Mouse (Mus musculus) hindbrain, embryonic 14.5 days (tissue): ENCODE data around the gene Dnah14. TPM values are rescaled to one million over a fixed set of nuclear protein-coding genes. Genes with fewer than 3 reads are reported as not detected.

Source experiments
- ATAC-seq: fragments of 200-750 bp; cut with Nextera tagmentation; 2 replicates; pipeline ENCODE4 v1.8.0; 2017; ENCODE audit warnings: moderate number of reproducible peaks, mild to moderate bottlenecking, moderate TSS enrichment, moderate library complexity; ENCODE audit not compliant: low FRiP score
- DNase-seq: peaks from one replicate; pipeline ENCODE4 v3.0.0-alpha.2; 2015; ENCODE audit warnings: low spot score
- H3K27ac ChIP-seq: fragments of 300-500 bp; sonication (generic); 2 replicates; pipeline ENCODE4 v1.5.1; 2014; ENCODE audit warnings: mild to moderate bottlenecking, moderate library complexity
- H3K27me3 ChIP-seq: fragments of 300-500 bp; sonication (generic); 2 replicates; pipeline ENCODE4 v1.6.1; 2014; ENCODE audit warnings: mild to moderate bottlenecking, low read length, mixed read lengths; ENCODE audit not compliant: control insufficient read depth, insufficient read depth
- H3K36me3 ChIP-seq: fragments of 300-500 bp; sonication (generic); replicated peaks from 2 replicates; pipeline ENCODE4 v1.6.1; 2014; ENCODE audit not compliant: control insufficient read depth, insufficient read depth
- H3K4me1 ChIP-seq: fragments of 300-500 bp; sonication (generic); replicated peaks from 2 replicates; pipeline ENCODE4 v1.6.1; 2014; ENCODE audit warnings: antibody characterized with exemption, low read length, mixed read lengths; ENCODE audit not compliant: control insufficient read depth, insufficient read depth
- H3K4me2 ChIP-seq: fragments of 300-500 bp; sonication (generic); replicated peaks from 2 replicates; pipeline ENCODE4 v1.6.1; 2014; ENCODE audit warnings: mild to moderate bottlenecking, moderate library complexity
- H3K4me3 ChIP-seq: fragments of 300-500 bp; sonication (generic); replicated peaks from 2 replicates; pipeline ENCODE4 v1.5.1; 2014; ENCODE audit warnings: mild to moderate bottlenecking, low read length
- H3K9ac ChIP-seq: fragments of 300-500 bp; sonication (generic); 2 replicates; pipeline ENCODE4 v1.6.1; 2014
- H3K9me3 ChIP-seq: fragments of 300-500 bp; sonication (generic); 2 replicates; pipeline ENCODE4 v1.6.1; 2016; ENCODE audit warnings: low read length; ENCODE audit not compliant: control insufficient read depth
- WGBS: fragments of 180-500 bp; shearing (Covaris S2); extraction: QIAGEN DNeasy Blood & Tissue Kit; methylation state at CpG from one replicate; pipeline ENCODE4 v1.1.7; 2014; 5-methylcytosine and 5-hydroxymethylcytosine counted together
- polyA plus RNA-seq: library from polyadenylated mRNA; unstranded; fragments of >200 nt; fragmentation: Nextera tagmentation; extraction: Ambion mirVana; gene quantifications from 2 replicates; pipeline ENCODE4 v1.2.1, GENCODE M21; 2014

Gene Dnah14
- polyA plus RNA-seq, 1 experiment from 2014 or later, result 0.90 TPM

GRCm38 (mm10) chr1:181589116-181589515 lies 12.8 kb downstream of the Dnah14 start:
- Histone ChIP-seq H3K4me1 (no peaks in the 10 kb centered on the region), H3K36me3 (no peaks in the 10 kb centered on the region), H3K4me2 (no peak overlapping the region), H3K27me3 (no peaks in the 10 kb centered on the region), H3K9ac (no peak overlapping the region), H3K9me3 (no peaks in the 10 kb centered on the region), H3K27ac (no peak overlapping the region), H3K4me3 (no peak overlapping the region)
- DNase-seq (no peak), ATAC-seq (no peak)
- 82% methylated on average over 6 of the region's 6 CpGs for WGBS

GRCm38 (mm10) chr1:181599376-181599775 lies 23.0 kb downstream of the Dnah14 start:
- Histone ChIP-seq H3K4me3 (no peak overlapping the region), H3K27ac (no peak overlapping the region), H3K9ac (no peak overlapping the region), H3K36me3 (no peaks in the 10 kb centered on the region), H3K4me1 (no peaks in the 10 kb centered on the region), H3K4me2 (no peak overlapping the region), H3K27me3 (no peaks in the 10 kb centered on the region), H3K9me3 (no peaks in the 10 kb centered on the region)
- DNase-seq, result no peak
- no peak for ATAC-seq
- WGBS, result 49% methylated on average over 4 of the region's 4 CpGs

GRCm38 (mm10) chr1:181611118-181611517 lies 34.8 kb downstream of the Dnah14 start:
- DNase-seq (no peak), ATAC-seq (no peak)
- Histone ChIP-seq H3K9ac (no peak overlapping the region), H3K9me3 (no peaks in the 10 kb centered on the region), H3K36me3 (no peaks in the 10 kb centered on the region), H3K4me2 (no peak overlapping the region), H3K27ac (no peak overlapping the region), H3K4me3 (no peak overlapping the region), H3K4me1 (no peaks in the 10 kb centered on the region), H3K27me3 (no peaks in the 10 kb centered on the region)
- 62% methylated on average over 3 of the region's 3 CpGs for WGBS

DNA sequence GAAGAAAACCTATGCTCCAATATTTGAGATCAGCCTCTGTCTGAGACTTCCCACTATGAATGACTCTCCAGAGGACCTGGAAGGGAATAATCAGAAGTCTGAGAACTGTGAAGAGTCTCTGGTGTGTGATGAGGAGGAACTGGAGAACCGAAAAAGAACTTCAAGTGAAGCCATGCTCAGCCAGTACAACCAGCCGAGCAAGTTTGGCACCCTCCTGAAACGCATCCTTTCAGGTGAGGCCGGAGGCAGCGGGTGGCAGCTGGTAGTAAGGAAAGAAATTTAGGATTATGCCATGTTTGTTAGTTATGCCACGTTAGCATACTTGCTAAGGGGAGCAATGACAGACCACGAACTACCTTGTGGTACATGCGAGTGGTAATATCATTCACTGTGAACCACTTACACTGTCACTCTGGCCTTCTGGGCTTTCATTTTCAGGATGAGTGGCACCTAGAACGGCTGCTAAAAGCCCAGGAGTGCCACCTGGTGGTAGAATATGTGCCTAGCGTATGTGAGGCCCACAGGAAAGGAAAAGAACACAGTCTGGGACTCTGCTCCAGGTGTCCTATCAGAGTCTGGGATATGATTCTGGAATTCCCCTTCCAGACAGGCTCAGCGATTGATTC lies 39.6 kb downstream of the Dnah14 start:
- no peak for ATAC-seq
- Histone ChIP-seq H3K4me3 (no peak overlapping the region), H3K9me3 (no peaks in the 10 kb centered on the region), H3K4me1 (no peaks in the 10 kb centered on the region), H3K9ac (no peak overlapping the region), H3K27me3 (no peaks in the 10 kb centered on the region), H3K4me2 (no peak overlapping the region), H3K27ac (no peak overlapping the region), H3K36me3 (no peaks in the 10 kb centered on the region)
- peak; percentile 85 for DNase-seq
- WGBS, result 46% methylated on average over 11 of the region's 11 CpGs

GRCm38 (mm10) chr1:181617332-181617731 lies 41.0 kb downstream of the Dnah14 start:
- Histone ChIP-seq H3K36me3 (no peaks in the 10 kb centered on the region), H3K27ac (no peak overlapping the region), H3K27me3 (no peaks in the 10 kb centered on the region), H3K4me3 (no peak overlapping the region), H3K4me1 (no peaks in the 10 kb centered on the region), H3K4me2 (no peak overlapping the region), H3K9me3 (no peaks in the 10 kb centered on the region), H3K9ac (no peak overlapping the region)
- DNase-seq (no peak), ATAC-seq (no peak)
- WGBS, result 54% methylated on average over 5 of the region's 5 CpGs

DNA sequence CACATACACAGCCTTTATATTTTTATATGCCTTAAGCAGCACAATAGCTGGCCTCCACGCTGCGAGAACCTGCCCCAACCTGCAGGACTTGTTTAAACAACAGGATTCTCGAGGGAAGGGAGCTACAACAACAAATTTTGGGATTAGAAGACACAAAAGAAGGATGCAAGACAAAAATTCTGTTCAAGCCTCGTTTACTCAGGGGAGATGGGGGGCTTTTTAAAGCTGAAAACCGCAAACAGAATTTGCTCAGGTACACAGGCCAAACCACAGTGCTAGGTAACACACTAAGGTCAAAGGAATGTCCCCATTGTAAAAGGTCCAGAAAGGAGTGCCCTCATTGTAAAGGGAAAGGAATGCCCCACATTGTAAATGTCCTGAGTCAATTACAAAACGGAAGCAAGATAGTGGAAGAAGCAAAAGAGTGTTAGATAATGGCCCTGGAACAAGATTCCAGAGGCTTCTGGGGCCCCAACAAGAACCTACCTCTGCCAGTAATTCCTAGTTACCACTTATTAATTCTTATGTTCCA lies 46.9 kb downstream of the Dnah14 start:
- no peak overlapping the region for H3K4me2 ChIP-seq
- no peak overlapping the region for H3K27ac ChIP-seq
- no peak overlapping the region for H3K4me3 ChIP-seq
- no peaks in the 10 kb centered on the region for H3K9me3 ChIP-seq
- H3K27me3 ChIP-seq, result no peaks in the 10 kb centered on the region
- no peaks in the 10 kb centered on the region for H3K36me3 ChIP-seq
- ATAC-seq, result no peak
- no peaks in the 10 kb centered on the region for H3K4me1 ChIP-seq
- no peak for DNase-seq
- WGBS, result 66% methylated on average over 6 of the region's 6 CpGs
- no peak overlapping the region for H3K9ac ChIP-seq

DNA sequence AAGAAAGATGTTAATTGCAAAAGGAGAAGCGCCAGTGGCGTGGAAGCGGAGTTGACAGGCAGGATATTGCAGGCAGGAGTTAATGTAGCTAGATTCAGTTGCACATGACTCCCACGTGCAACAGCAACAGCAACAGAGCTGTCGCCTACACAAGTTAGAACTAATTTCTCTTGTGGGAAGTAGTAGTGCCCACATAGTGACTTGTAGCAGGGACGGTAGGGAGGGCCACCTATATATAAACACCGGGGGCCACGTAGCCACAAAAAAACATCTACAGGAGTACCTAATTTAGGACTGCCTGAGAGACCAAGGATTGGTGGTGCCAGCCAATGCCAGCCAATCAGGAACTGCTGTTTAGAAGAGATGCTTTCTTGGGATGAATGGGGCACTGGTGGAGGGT lies 48.5 kb downstream of the Dnah14 start:
- H3K4me2 ChIP-seq, result no peak overlapping the region
- ATAC-seq, result no peak
- H3K4me3 ChIP-seq, result no peak overlapping the region
- H3K9me3 ChIP-seq, result no peaks in the 10 kb centered on the region
- WGBS, result 92% methylated on average over 8 of the region's 8 CpGs
- H3K36me3 ChIP-seq, result no peaks in the 10 kb centered on the region
- H3K27ac ChIP-seq, result no peak overlapping the region
- no peaks in the 10 kb centered on the region for H3K4me1 ChIP-seq
- no peak for DNase-seq
- H3K9ac ChIP-seq, result no peak overlapping the region
- H3K27me3 ChIP-seq, result no peaks in the 10 kb centered on the region

DNA sequence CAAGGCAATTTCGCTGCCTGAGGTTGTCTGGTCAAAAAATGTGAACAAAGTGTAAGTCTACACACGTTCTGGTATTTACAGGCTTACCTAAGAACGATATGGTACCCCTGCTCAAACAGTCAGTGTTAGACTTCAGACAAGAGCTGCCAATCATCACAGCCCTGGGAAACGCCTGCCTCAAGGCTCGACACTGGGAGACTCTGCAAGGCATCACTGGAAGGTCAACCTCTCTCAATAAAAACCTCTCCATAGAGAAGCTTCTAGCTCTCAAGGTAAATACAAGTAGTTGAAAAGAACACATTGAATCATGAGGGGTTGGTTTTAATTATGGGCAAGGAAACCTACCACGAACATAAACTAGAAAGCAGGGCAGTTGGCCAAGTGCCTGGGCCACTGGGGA lies 51.9 kb downstream of the Dnah14 start:
- no peak for DNase-seq
- Histone ChIP-seq H3K27ac (no peak overlapping the region), H3K36me3 (no peaks in the 10 kb centered on the region), H3K4me2 (no peak overlapping the region), H3K4me1 (no peaks in the 10 kb centered on the region), H3K4me3 (no peak overlapping the region), H3K9me3 (no peaks in the 10 kb centered on the region), H3K9ac (no peak overlapping the region), H3K27me3 (no peaks in the 10 kb centered on the region)
- no peak for ATAC-seq
- 75% methylated on average over 6 of the region's 6 CpGs for WGBS

- DNase-seq, result no peak
- no peak for ATAC-seq
Observed at GRCm38 (mm10) chr1:181631371-181631770, 55.0 kb downstream of the Dnah14 start.

More at GRCm38 (mm10) chr1:181631371-181631770, 55.0 kb downstream of the Dnah14 start:
- Histone ChIP-seq H3K27ac (no peak overlapping the region), H3K9ac (no peak overlapping the region), H3K27me3 (no peaks in the 10 kb centered on the region), H3K4me3 (no peak overlapping the region), H3K4me1 (no peaks in the 10 kb centered on the region), H3K9me3 (no peaks in the 10 kb centered on the region), H3K36me3 (no peaks in the 10 kb centered on the region), H3K4me2 (no peak overlapping the region)
- WGBS, result 82% methylated on average over 4 of the region's 4 CpGs
